Mouse (Mus musculus): ENCODE measurements at regions not wholly inside any gene's neighbourhood (a gene's known extent, or its start where the extent isn't known, plus 50 kb on each side); places are given as distances from the start of the nearest gene placed in this dataset.

- TF ChIP-seq POLR2A (IDR thresholded peaks at IDR 0.05; ENCODE audit: low read depth, low read length) (no peak), CTCF (IDR thresholded peaks at IDR 0.05; ENCODE audit: borderline replicate concordance, insufficient read depth, low read length) (no peak)
Observed at GRCm38 (mm10) chr6:55620366-55620765, 60.7 kb downstream of the Neurod6 start.
